Mouse (Mus musculus): ENCODE results near the gene Med14. TPM values are rescaled to one million over a fixed set of nuclear protein-coding genes. Genes with fewer than 3 reads are reported as not detected.

Gene Med14
- 17.3 and 20.0 TPM in 2 replicates for total RNA-seq (2012; rRNA removed)

DNA sequence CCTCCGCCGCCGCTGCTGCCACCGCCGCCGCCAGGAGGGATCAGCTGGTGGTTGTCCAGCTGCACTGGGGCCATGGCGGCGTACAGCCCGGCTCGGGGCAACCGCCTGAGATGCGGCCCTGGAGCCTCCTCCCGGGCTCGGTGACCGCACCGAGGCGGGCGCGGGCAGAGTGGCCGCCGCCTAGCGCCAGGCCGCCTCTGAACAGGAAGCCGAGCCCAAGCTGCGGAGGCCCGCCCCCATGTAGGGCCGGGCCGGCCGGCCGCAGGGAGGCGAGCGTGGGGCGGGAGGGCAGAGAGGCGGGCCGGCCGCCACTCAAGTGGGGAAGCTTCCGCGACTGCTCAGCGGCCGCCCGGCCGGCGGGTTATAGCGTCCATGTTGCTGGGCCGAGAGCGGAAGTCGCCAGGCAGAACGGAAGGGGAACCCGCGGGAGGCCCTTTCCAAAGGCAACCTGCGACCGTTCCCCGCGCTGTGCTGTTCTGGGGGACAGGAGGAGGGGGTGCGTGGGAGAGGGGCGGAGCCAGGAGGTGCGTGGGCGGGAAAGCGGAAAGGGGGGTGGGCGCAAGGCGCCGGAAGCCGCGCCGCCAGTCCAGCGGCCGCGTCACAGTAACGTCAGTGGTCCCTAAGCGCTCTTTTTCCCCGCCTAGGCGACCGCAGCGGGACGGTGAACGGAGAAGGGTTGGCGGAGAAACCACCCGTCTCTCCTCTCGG, at the start of gene Med14:
Med14 (minus strand) TSS at position 448 of the 708 bp plus-strand sequence.
- Histone ChIP-seq H3K27ac (ENCODE audit: insufficient read depth, low read depth, low read length, poor library complexity, severe bottlenecking) (peak within 1 kb of the TSS; percentile 89), H3K36me3 (ENCODE audit: control insufficient read depth, insufficient read depth, low read length, poor library complexity, severe bottlenecking) (no peaks in the 10 kb centered on the region), H3K4me1 (ENCODE audit: control insufficient read depth in 2 of 2, insufficient read depth in 2 of 2, low read length in 2 of 2, poor library complexity in 1 of 2) (peaks cover 0 to 3% of the 10 kb centered on the region in 2 experiments; a peak in 1 of 4 replicates), H3K9ac (ENCODE audit: insufficient read depth, low read depth, low read length, poor library complexity, severe bottlenecking) (peak within 1 kb of the TSS; percentile 91), H3K4me3 (ENCODE audit: insufficient read depth in 1 of 2, low read depth in 1 of 2, low read length in 2 of 2, poor library complexity in 1 of 2, severe bottlenecking in 1 of 2) (peak within 1 kb of the TSS; percentile 91 to 97), H3K9me3 (ENCODE audit: control insufficient read depth, insufficient read depth, low read depth, low read length) (no peaks in the 10 kb centered on the region)
- no peak for DNase-seq (ENCODE audit: low read depth, low spot score)
- in situ Hi-C loops (cut with MboI; ENCODE audit: low sequenced_read_pairs in 2 of 2, unreplicated experiment in 2 of 2), result no loop called here
- no peak for TF ChIP-seq MAFK (IDR thresholded peaks at IDR 0.05; ENCODE audit: insufficient read depth, low read depth, low read length)
- no peak for TF ChIP-seq CHD2 (IDR thresholded peaks at IDR 0.05; ENCODE audit: low read depth, low read length)
- TF ChIP-seq ZC3H11A (IDR thresholded peaks at IDR 0.05; ENCODE audit: borderline replicate concordance, low read depth, low read length), result no peak
- TF ChIP-seq ZNF384 (IDR thresholded peaks at IDR 0.05; ENCODE audit: low read depth, low read length), result no peak
- no peak for TF ChIP-seq HCFC1 (IDR thresholded peaks at IDR 0.05; ENCODE audit: borderline replicate concordance, insufficient read depth, low read length)

DNA sequence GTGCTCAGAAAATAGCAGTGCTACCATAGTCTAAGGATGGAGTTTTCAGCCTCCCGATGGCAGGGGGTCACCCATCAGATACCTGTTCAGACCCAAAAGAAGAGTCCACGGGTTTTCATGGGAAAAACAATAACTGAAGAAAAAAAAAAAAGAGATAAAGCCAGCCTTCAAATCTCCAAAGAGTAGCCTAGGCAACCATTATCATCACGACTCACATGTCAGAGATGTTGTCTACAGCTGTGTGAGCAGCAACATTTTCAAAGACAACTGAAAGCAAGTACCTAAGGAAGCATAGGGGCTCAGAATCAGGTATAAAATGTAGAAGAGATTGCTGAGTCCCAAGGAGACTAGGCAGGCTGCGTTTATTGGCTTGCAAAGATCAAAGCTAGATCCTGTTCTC, 38.7 kb upstream of the Med14 start:
- in situ Hi-C loops (cut with MboI; ENCODE audit: low sequenced_read_pairs in 2 of 2, unreplicated experiment in 2 of 2), result no loop called here
- no peak for TF ChIP-seq HCFC1 (IDR thresholded peaks at IDR 0.05; ENCODE audit: borderline replicate concordance, insufficient read depth, low read length)
- no peak for TF ChIP-seq ZNF384 (IDR thresholded peaks at IDR 0.05; ENCODE audit: low read depth, low read length)
- no peak for TF ChIP-seq MAFK (IDR thresholded peaks at IDR 0.05; ENCODE audit: insufficient read depth, low read depth, low read length)
- TF ChIP-seq ZC3H11A (IDR thresholded peaks at IDR 0.05; ENCODE audit: borderline replicate concordance, low read depth, low read length), result no peak
- TF ChIP-seq CHD2 (IDR thresholded peaks at IDR 0.05; ENCODE audit: low read depth, low read length), result no peak
- Histone ChIP-seq H3K9ac (ENCODE audit: insufficient read depth, low read depth, low read length, poor library complexity, severe bottlenecking) (no peak overlapping the region), H3K27ac (ENCODE audit: insufficient read depth, low read depth, low read length, poor library complexity, severe bottlenecking) (no peak overlapping the region), H3K4me3 (ENCODE audit: insufficient read depth in 1 of 2, low read depth in 1 of 2, low read length in 2 of 2, poor library complexity in 1 of 2, severe bottlenecking in 1 of 2) (no peak overlapping the region), H3K36me3 (ENCODE audit: control insufficient read depth, insufficient read depth, low read length, poor library complexity, severe bottlenecking) (no peaks in the 10 kb centered on the region), H3K4me1 (ENCODE audit: control insufficient read depth in 2 of 2, insufficient read depth in 2 of 2, low read length in 2 of 2, poor library complexity in 1 of 2) (no peaks in the 10 kb centered on the region), H3K9me3 (ENCODE audit: control insufficient read depth, insufficient read depth, low read depth, low read length) (no peaks in the 10 kb centered on the region)
- DNase-seq (ENCODE audit: low read depth, low spot score), result no peak

- no peak overlapping the region for H3K9ac ChIP-seq (ENCODE audit: insufficient read depth, low read depth, low read length, poor library complexity, severe bottlenecking)
- in situ Hi-C loops (cut with MboI; ENCODE audit: low sequenced_read_pairs in 2 of 2, unreplicated experiment in 2 of 2), result no loop called here
- TF ChIP-seq HCFC1 (IDR thresholded peaks at IDR 0.05; ENCODE audit: borderline replicate concordance, insufficient read depth, low read length), result no peak
- no peak for TF ChIP-seq ZNF384 (IDR thresholded peaks at IDR 0.05; ENCODE audit: low read depth, low read length)
- no peak for TF ChIP-seq CHD2 (IDR thresholded peaks at IDR 0.05; ENCODE audit: low read depth, low read length)
- no peak for TF ChIP-seq ZC3H11A (IDR thresholded peaks at IDR 0.05; ENCODE audit: borderline replicate concordance, low read depth, low read length)
- TF ChIP-seq MAFK (IDR thresholded peaks at IDR 0.05; ENCODE audit: insufficient read depth, low read depth, low read length), result no peak
- H3K9me3 ChIP-seq (ENCODE audit: control insufficient read depth, insufficient read depth, low read depth, low read length), result no peaks in the 10 kb centered on the region
- H3K4me3 ChIP-seq (ENCODE audit: insufficient read depth in 1 of 2, low read depth in 1 of 2, low read length in 2 of 2, poor library complexity in 1 of 2, severe bottlenecking in 1 of 2), result no peak overlapping the region
- no peak for DNase-seq (ENCODE audit: low read depth, low spot score)
- no peaks in the 10 kb centered on the region for H3K4me1 ChIP-seq (ENCODE audit: control insufficient read depth in 2 of 2, insufficient read depth in 2 of 2, low read length in 2 of 2, poor library complexity in 1 of 2)
- no peaks in the 10 kb centered on the region for H3K36me3 ChIP-seq (ENCODE audit: control insufficient read depth, insufficient read depth, low read length, poor library complexity, severe bottlenecking)
- H3K27ac ChIP-seq (ENCODE audit: insufficient read depth, low read depth, low read length, poor library complexity, severe bottlenecking), result no peak overlapping the region
These were observed 33.0 kb upstream of the Med14 start for GRCm38 (mm10) chrX:12794842-12795241.

- in situ Hi-C loops (cut with MboI; ENCODE audit: low sequenced_read_pairs in 2 of 2, unreplicated experiment in 2 of 2), result no loop called here
These were observed 29.9 kb upstream of the Med14 start for GRCm38 (mm10) chrX:12791674-12792340.

More at GRCm38 (mm10) chrX:12791674-12792340, 29.9 kb upstream of the Med14 start:
- H3K4me3 ChIP-seq (ENCODE audit: insufficient read depth in 1 of 2, low read depth in 1 of 2, low read length in 2 of 2, poor library complexity in 1 of 2, severe bottlenecking in 1 of 2), result no peak overlapping the region
- no peak overlapping the region for H3K9ac ChIP-seq (ENCODE audit: insufficient read depth, low read depth, low read length, poor library complexity, severe bottlenecking)
- no peak for DNase-seq (ENCODE audit: low read depth, low spot score)
- H3K27ac ChIP-seq (ENCODE audit: insufficient read depth, low read depth, low read length, poor library complexity, severe bottlenecking), result no peak overlapping the region
- H3K9me3 ChIP-seq (ENCODE audit: control insufficient read depth, insufficient read depth, low read depth, low read length), result no peaks in the 10 kb centered on the region
- TF ChIP-seq HCFC1 (IDR thresholded peaks at IDR 0.05; ENCODE audit: borderline replicate concordance, insufficient read depth, low read length), result no peak
- no peak for TF ChIP-seq ZC3H11A (IDR thresholded peaks at IDR 0.05; ENCODE audit: borderline replicate concordance, low read depth, low read length)
- TF ChIP-seq MAFK (IDR thresholded peaks at IDR 0.05; ENCODE audit: insufficient read depth, low read depth, low read length), result no peak
- TF ChIP-seq ZNF384 (IDR thresholded peaks at IDR 0.05; ENCODE audit: low read depth, low read length), result no peak
- no peak for TF ChIP-seq CHD2 (IDR thresholded peaks at IDR 0.05; ENCODE audit: low read depth, low read length)
- no peaks in the 10 kb centered on the region for H3K4me1 ChIP-seq (ENCODE audit: control insufficient read depth in 2 of 2, insufficient read depth in 2 of 2, low read length in 2 of 2, poor library complexity in 1 of 2)
- H3K36me3 ChIP-seq (ENCODE audit: control insufficient read depth, insufficient read depth, low read length, poor library complexity, severe bottlenecking), result no peaks in the 10 kb centered on the region

Data from ES-E14 (cell line).